Comparison of ENCODE assay signal across 8 mouse cellular contexts in genomic region chr11:3167129-3167528, GRCm38 (mm10). TPM values are rescaled to one million over a fixed set of nuclear protein-coding genes. Genes with fewer than 3 reads are reported as not detected.
A peak's percentile ranks its signal among the peaks of the same experiment; 100 is the strongest.
DNase-seq lines count a peak whose midpoint lies in the region; ATAC-seq and TF ChIP-seq lines count a peak whose summit lies in the region.
"Not testable (repeated sequence)": the region's sequence is repeated elsewhere in the genome, so short reads cannot be mapped to it uniquely, and the experiment has no call there.

No protein-coding gene starts in this region.

- not testable (repeated sequence) for H3K36me3 ChIP-seq in intestine, postnatal 0 days (ENCODE audit: control insufficient read depth, insufficient read depth); liver, postnatal 0 days (replicated peaks; ENCODE audit: insufficient read depth, low read length); stomach, embryonic 15.5 days

- not testable (repeated sequence) for H3K4me1 ChIP-seq in intestine, postnatal 0 days (replicated peaks; ENCODE audit: control insufficient read depth, insufficient read depth, low read length); liver, postnatal 0 days (ENCODE audit: insufficient read depth); stomach, embryonic 15.5 days

- ATAC-seq in Patski: peak; percentile 20
- ATAC-seq in erythroblast, adult 5-6 weeks (replicated peaks; ENCODE audit: low FRiP score, poor library complexity, severe bottlenecking): peak; percentile 9; the same call in 1 of the 2 replicates
- 0 out of 2 replicates have a peak, but pooled peaks have one; percentile 1 for ATAC-seq in granulocyte monocyte progenitor cell, adult 5-6 weeks (replicated peaks; ENCODE audit: poor library complexity, severe bottlenecking)
- 0 out of 4 replicates have a peak, but pooled peaks have one; percentile 1 to 2 for ATAC-seq in hematopoietic stem cell, adult 5-6 weeks (replicated peaks in 1 of 2; ENCODE audit: insufficient read depth in 1 of 2, low FRiP score in 2 of 2, low TSS enrichment in 1 of 2, low read depth in 1 of 2, poor library complexity in 2 of 2, severe bottlenecking in 2 of 2)
- peak; percentile 11; the same call in 1 of the 2 replicates for ATAC-seq in intestine, postnatal 0 days
- peak; percentile 11 for ATAC-seq in liver, postnatal 0 days
- ATAC-seq in megakaryocyte-erythroid progenitor cell, adult 5-6 weeks (replicated peaks; ENCODE audit: low FRiP score, low TSS enrichment, poor library complexity, severe bottlenecking): 0 out of 2 replicates have a peak, but pooled peaks have one; percentile 6
- 0 out of 2 replicates have a peak, but pooled peaks have one; percentile 14 for ATAC-seq in stomach, embryonic 15.5 days (ENCODE audit: insufficient read depth, low FRiP score, low read depth)

- WGBS in intestine, postnatal 0 days: 95% methylated on average over 4 of the region's 4 CpGs
- WGBS in liver, postnatal 0 days (ENCODE audit: insufficient replicate concordance): 83% methylated on average over 4 of the region's 4 CpGs
- WGBS in stomach, embryonic 15.5 days: 84% methylated on average over 4 of the region's 4 CpGs

- not testable (repeated sequence) for H3K9ac ChIP-seq in intestine, postnatal 0 days (ENCODE audit: low read depth, low read length); liver, postnatal 0 days (replicated peaks); stomach, embryonic 15.5 days

- H3K27me3 ChIP-seq in Patski; intestine, postnatal 0 days (replicated peaks; ENCODE audit: control insufficient read depth, insufficient read depth, low read length); liver, postnatal 0 days (ENCODE audit: insufficient read depth, low read length); stomach, embryonic 15.5 days (replicated peaks): not testable (repeated sequence)

- H3K9me3 ChIP-seq in intestine, postnatal 0 days (ENCODE audit: control insufficient read depth): peaks cover 18% of the 10 kb centered on the region
- not testable (repeated sequence) for H3K9me3 ChIP-seq in liver, postnatal 0 days (ENCODE audit: low read length); stomach, embryonic 15.5 days

- TF ChIP-seq CTCF in Patski (IDR thresholded peaks at IDR 0.05); intestine, postnatal 0 days (IDR thresholded peaks at IDR 0.05; ENCODE audit: low read depth); liver, postnatal 0 days (IDR thresholded peaks at IDR 0.05; ENCODE audit: low read depth): not testable (repeated sequence)

- in situ Hi-C loops in Patski (cut with MboI; ENCODE audit: low pct_unique_long_range_greater_than_20kb): not testable (repeated sequence)

- CTCF ChIA-PET in Patski (lab: Charles Lee): interaction anchor here (15.6 to 33.7 kb wide), 4 partner anchors 3 to 26 kb away, joined by 999 to 2208 read pairs (median 1314); partner anchors contain the start of gene Sfi1

- DNase-seq in Patski (ENCODE audit: low read depth, low spot score); liver, postnatal 0 days: not testable (repeated sequence)

- H3K4me2 ChIP-seq in intestine, postnatal 0 days (replicated peaks; ENCODE audit: low read depth); liver, postnatal 0 days (ENCODE audit: low read depth, low read length); stomach, embryonic 15.5 days: not testable (repeated sequence)

- not testable (repeated sequence) for H3K27ac ChIP-seq in intestine, postnatal 0 days (ENCODE audit: low read depth, low read length); liver, postnatal 0 days (ENCODE audit: low read depth); stomach, embryonic 15.5 days

- TF ChIP-seq EP300 in liver, postnatal 0 days (IDR thresholded peaks at IDR 0.05; ENCODE audit: low read depth): not testable (repeated sequence)

- POLR2A ChIA-PET in Patski (lab: Charles Lee): interaction anchor here (1.1 to 24.2 kb wide), 10 partner anchors 7 to 33 kb away, joined by 3 to 411 read pairs (median 12); partner anchors contain the start of gene Sfi1

- H3K4me3 ChIP-seq in intestine, postnatal 0 days (ENCODE audit: low read depth, low read length); liver, postnatal 0 days (ENCODE audit: low read depth, low read length); stomach, embryonic 15.5 days (replicated peaks): not testable (repeated sequence)

RNA-seq across cellular contexts. Expression of gene Sfi1, which starts 26.1 kb away (rescaled TPM):
- 32.3 TPM for polyA plus RNA-seq in Patski (2021)
- 7.7 TPM in 1 of 2 replicates, not detected in the other for total RNA-seq in erythroblast, adult 5-6 weeks (2015; ENCODE audit: low replicate concordance)
- total RNA-seq in erythroblast, adult 5-6 weeks (2017; ENCODE audit: low replicate concordance): 2.6 and 3.9 TPM in 2 replicates
- 10.4 and 12.3 TPM in 2 replicates for total RNA-seq in granulocyte monocyte progenitor cell, adult 5-6 weeks (2014; fragmentation: Nextera tagmentation)
- 8.0 and 18.0 TPM in 2 replicates for total RNA-seq in granulocyte monocyte progenitor cell, adult 5-6 weeks (2017)
- total RNA-seq in hematopoietic stem cell, adult 5-6 weeks (2017): 26.0 and 40.1 TPM in 2 replicates
- 4.0 and 5.4 TPM in 2 replicates for polyA plus RNA-seq in intestine, postnatal 0 days (2015; fragmentation: Nextera tagmentation; extraction: Ambion mirVana)
- 2.3 and 3.1 TPM in 2 replicates for polyA plus RNA-seq in liver, postnatal 0 days (2015; fragmentation: Nextera tagmentation; extraction: Ambion mirVana)
- total RNA-seq in megakaryocyte-erythroid progenitor cell, adult 5-6 weeks (2014; fragmentation: Nextera tagmentation): 28.6 and 31.4 TPM in 2 replicates
- 6.8 and 13.5 TPM in 2 replicates for total RNA-seq in megakaryocyte-erythroid progenitor cell, adult 5-6 weeks (2017)
- 14.4 and 16.4 TPM in 2 replicates for polyA plus RNA-seq in stomach, embryonic 15.5 days (2015; fragmentation: Nextera tagmentation; extraction: Ambion mirVana)

RNA-seq across cellular contexts. Expression of gene Eif4enif1, which starts 35.1 kb away (rescaled TPM):
- polyA plus RNA-seq in Patski (2021): 69.8 TPM
- 20.2 and 71.5 TPM in 2 replicates for total RNA-seq in erythroblast, adult 5-6 weeks (2015; ENCODE audit: low replicate concordance)
- total RNA-seq in erythroblast, adult 5-6 weeks (2017; ENCODE audit: low replicate concordance): 31.5 and 44.0 TPM in 2 replicates
- total RNA-seq in granulocyte monocyte progenitor cell, adult 5-6 weeks (2014; fragmentation: Nextera tagmentation): 67.8 and 75.2 TPM in 2 replicates
- total RNA-seq in granulocyte monocyte progenitor cell, adult 5-6 weeks (2017): 35.2 and 51.4 TPM in 2 replicates
- total RNA-seq in hematopoietic stem cell, adult 5-6 weeks (2017): 43.4 and 54.7 TPM in 2 replicates
- 14.3 and 14.8 TPM in 2 replicates for polyA plus RNA-seq in intestine, postnatal 0 days (2015; fragmentation: Nextera tagmentation; extraction: Ambion mirVana)
- polyA plus RNA-seq in liver, postnatal 0 days (2015; fragmentation: Nextera tagmentation; extraction: Ambion mirVana): 12.6 and 14.9 TPM in 2 replicates
- 103 and 156 TPM in 2 replicates for total RNA-seq in megakaryocyte-erythroid progenitor cell, adult 5-6 weeks (2014; fragmentation: Nextera tagmentation)
- total RNA-seq in megakaryocyte-erythroid progenitor cell, adult 5-6 weeks (2017): 58.1 and 86.4 TPM in 2 replicates
- 44.9 and 55.7 TPM in 2 replicates for polyA plus RNA-seq in stomach, embryonic 15.5 days (2015; fragmentation: Nextera tagmentation; extraction: Ambion mirVana)
